Mouse (Mus musculus) forebrain, embryonic 12.5 days (tissue): ENCODE results near the gene Lamtor5. TPM values are rescaled to one million over a fixed set of nuclear protein-coding genes. Genes with fewer than 3 reads are reported as not detected.

Source experiments
- ATAC-seq: fragments of 200-750 bp; cut with Nextera tagmentation; 2 replicates; pipeline ENCODE4 v1.8.0; 2017; ENCODE audit warnings: moderate TSS enrichment; ENCODE audit not compliant: low FRiP score
- H3K27ac ChIP-seq: fragments of 300-500 bp; sonication (generic); 2 replicates; pipeline ENCODE4 v1.5.1; 2016; ENCODE audit warnings: mild to moderate bottlenecking
- H3K27me3 ChIP-seq: fragments of 300-500 bp; sonication (generic); 2 replicates; pipeline ENCODE4 v1.6.1; 2016; ENCODE audit warnings: mild to moderate bottlenecking
- H3K36me3 ChIP-seq: fragments of 300-500 bp; sonication (generic); replicated peaks from 2 replicates; pipeline ENCODE4 v1.6.1; 2016; ENCODE audit warnings: mild to moderate bottlenecking
- H3K4me1 ChIP-seq: fragments of 300-500 bp; sonication (generic); 2 replicates; pipeline ENCODE4 v1.6.1; 2016
- H3K4me2 ChIP-seq: fragments of 300-500 bp; sonication (generic); 2 replicates; pipeline ENCODE4 v1.6.1; 2016; ENCODE audit warnings: mild to moderate bottlenecking, moderate library complexity
- H3K4me3 ChIP-seq: fragments of 300-500 bp; sonication (generic); replicated peaks from 2 replicates; pipeline ENCODE4 v1.5.1; 2016; ENCODE audit warnings: mild to moderate bottlenecking
- H3K9ac ChIP-seq: fragments of 300-500 bp; sonication (generic); 2 replicates; pipeline ENCODE4 v1.6.1; 2016; ENCODE audit warnings: mild to moderate bottlenecking
- H3K9me3 ChIP-seq: fragments of 300-500 bp; sonication (generic); 2 replicates; pipeline ENCODE4 v1.6.1; 2016
- WGBS: fragments of 180-500 bp; shearing (Covaris S2); methylation state at CpG from one replicate; pipeline ENCODE4 v1.1.7; 2016; 5-methylcytosine and 5-hydroxymethylcytosine counted together
- polyA plus RNA-seq: library from polyadenylated mRNA; unstranded; fragments of >200 nt; fragmentation: Nextera tagmentation; extraction: Ambion mirVana; gene quantifications from 2 replicates; pipeline ENCODE4 v1.2.1, GENCODE M21; 2016

Lamtor5 gene
- 165 and 175 TPM in 2 replicates for polyA plus RNA-seq

- peak; percentile 93 for ATAC-seq
- no peak within 1 kb of the TSS for H3K27ac ChIP-seq
- WGBS, result 4% methylated on average over 43 of the region's 43 CpGs
Observed at GRCm38 (mm10) chr3:107278479-107279269, at the start of gene Lamtor5. Lamtor5 (plus strand) TSS chr3:107278858.

GRCm38 (mm10) chr3:107229221-107229620 is 49.4 kb upstream of the Lamtor5 start:
- H3K27ac ChIP-seq, result no peak overlapping the region
- 0 out of 2 replicates have a peak, but pooled peaks cover 5% of the 10 kb centered on the region for H3K4me1 ChIP-seq
- H3K36me3 ChIP-seq, result no peaks in the 10 kb centered on the region
- no peaks in the 10 kb centered on the region for H3K9me3 ChIP-seq
- H3K4me3 ChIP-seq, result no peak overlapping the region
- ATAC-seq, result no peak
- 74% methylated on average over 5 of the region's 5 CpGs for WGBS
- peaks cover 7% of the 10 kb centered on the region; the same call in 1 of the 2 replicates for H3K27me3 ChIP-seq
- H3K9ac ChIP-seq, result no peak overlapping the region
- no peak overlapping the region for H3K4me2 ChIP-seq

More at GRCm38 (mm10) chr3:107278479-107279269, at the start of gene Lamtor5:
- Histone ChIP-seq H3K36me3 (peaks cover 10% of the 10 kb centered on the region), H3K4me3 (peak within 1 kb of the TSS; percentile 87), H3K4me2 (peak within 1 kb of the TSS; percentile 69), H3K4me1 (peaks cover 16% of the 10 kb centered on the region), H3K9ac (peak within 1 kb of the TSS; percentile 70), H3K27me3 (no peaks in the 10 kb centered on the region; the same call in 1 of the 2 replicates), H3K9me3 (no peaks in the 10 kb centered on the region)

- H3K27ac ChIP-seq, result no peak overlapping the region
- H3K36me3 ChIP-seq, result no peaks in the 10 kb centered on the region
- no peak overlapping the region for H3K4me3 ChIP-seq
- no peak for ATAC-seq
- H3K9ac ChIP-seq, result no peak overlapping the region
- H3K9me3 ChIP-seq, result no peaks in the 10 kb centered on the region
- no peak overlapping the region for H3K4me2 ChIP-seq
- peaks cover 7% of the 10 kb centered on the region; the same call in 1 of the 2 replicates for H3K27me3 ChIP-seq
- 82% methylated on average over 5 of the region's 5 CpGs for WGBS
- H3K4me1 ChIP-seq, result 0 out of 2 replicates have a peak, but pooled peaks cover 5% of the 10 kb centered on the region
Observed at GRCm38 (mm10) chr3:107229822-107230221, 48.8 kb upstream of the Lamtor5 start.

GRCm38 (mm10) chr3:107230527-107230926 is 48.1 kb upstream of the Lamtor5 start, which contains the start of gene A630076J17Rik:
A630076J17Rik (plus strand) TSS chr3:107230614.
- H3K4me2 ChIP-seq, result no peak within 1 kb of the TSS
- no peak for ATAC-seq
- WGBS, result 59% methylated on average over 1 of the region's 1 CpGs

GRCm38 (mm10) chr3:107231202-107231601 is 47.5 kb upstream of the Lamtor5 start:
- WGBS, result 73% methylated on average over 4 of the region's 4 CpGs
- no peak overlapping the region for H3K4me2 ChIP-seq

More at GRCm38 (mm10) chr3:107230527-107230926, 48.1 kb upstream of the Lamtor5 start, which contains the start of gene A630076J17Rik:
- Histone ChIP-seq H3K27me3 (peaks cover 7% of the 10 kb centered on the region; the same call in 1 of the 2 replicates), H3K4me3 (no peak within 1 kb of the TSS), H3K27ac (no peak within 1 kb of the TSS), H3K36me3 (no peaks in the 10 kb centered on the region), H3K4me1 (0 out of 2 replicates have a peak, but pooled peaks cover 5% of the 10 kb centered on the region), H3K9ac (no peak within 1 kb of the TSS), H3K9me3 (no peaks in the 10 kb centered on the region)

GRCm38 (mm10) chr3:107233351-107233813 is 45.3 kb upstream of the Lamtor5 start:
- Histone ChIP-seq H3K4me3 (no peak overlapping the region), H3K27ac (no peak overlapping the region), H3K4me2 (no peak overlapping the region), H3K27me3 (peaks cover 7% of the 10 kb centered on the region; the same call in 1 of the 2 replicates), H3K4me1 (0 out of 2 replicates have a peak, but pooled peaks cover 5% of the 10 kb centered on the region), H3K36me3 (no peaks in the 10 kb centered on the region), H3K9me3 (no peaks in the 10 kb centered on the region), H3K9ac (no peak overlapping the region)
- peak; percentile 60; the same call in 1 of the 2 replicates for ATAC-seq
- WGBS, result 9% methylated on average over 11 of the region's 11 CpGs

More at GRCm38 (mm10) chr3:107231202-107231601, 47.5 kb upstream of the Lamtor5 start:
- 0 out of 2 replicates have a peak, but pooled peaks cover 5% of the 10 kb centered on the region for H3K4me1 ChIP-seq
- no peaks in the 10 kb centered on the region for H3K9me3 ChIP-seq
- no peak overlapping the region for H3K4me3 ChIP-seq
- no peak overlapping the region for H3K27ac ChIP-seq
- ATAC-seq, result no peak
- no peak overlapping the region for H3K9ac ChIP-seq
- peaks cover 7% of the 10 kb centered on the region; the same call in 1 of the 2 replicates for H3K27me3 ChIP-seq
- no peaks in the 10 kb centered on the region for H3K36me3 ChIP-seq

- H3K4me3 ChIP-seq, result no peak overlapping the region
- peak; percentile 48; the same call in 1 of the 2 replicates for ATAC-seq
- no peak overlapping the region for H3K4me2 ChIP-seq
- no peaks in the 10 kb centered on the region for H3K9me3 ChIP-seq
- peaks cover 7% of the 10 kb centered on the region; the same call in 1 of the 2 replicates for H3K27me3 ChIP-seq
- 25% methylated on average over 2 of the region's 2 CpGs for WGBS
- H3K9ac ChIP-seq, result no peak overlapping the region
- H3K27ac ChIP-seq, result no peak overlapping the region
- no peaks in the 10 kb centered on the region for H3K36me3 ChIP-seq
- 0 out of 2 replicates have a peak, but pooled peaks cover 5% of the 10 kb centered on the region for H3K4me1 ChIP-seq
Observed at GRCm38 (mm10) chr3:107233945-107234344, 44.7 kb upstream of the Lamtor5 start.

GRCm38 (mm10) chr3:107238051-107238450 is 40.6 kb upstream of the Lamtor5 start:
- Histone ChIP-seq H3K27ac (no peak overlapping the region), H3K4me2 (no peak overlapping the region), H3K4me1 (peaks cover 14% of the 10 kb centered on the region; the same call in 1 of the 2 replicates), H3K36me3 (no peaks in the 10 kb centered on the region), H3K9me3 (no peaks in the 10 kb centered on the region), H3K9ac (no peak overlapping the region), H3K27me3 (no peaks in the 10 kb centered on the region; the same call in 1 of the 2 replicates), H3K4me3 (no peak overlapping the region)
- ATAC-seq, result no peak
- 74% methylated on average over 2 of the region's 2 CpGs for WGBS

- peaks cover 10% of the 10 kb centered on the region; the same call in 1 of the 2 replicates for H3K4me1 ChIP-seq
- no peaks in the 10 kb centered on the region for H3K9me3 ChIP-seq
- H3K4me2 ChIP-seq, result no peak overlapping the region
- H3K36me3 ChIP-seq, result no peaks in the 10 kb centered on the region
- 94% methylated on average over 8 of the region's 8 CpGs for WGBS
- H3K27me3 ChIP-seq, result no peaks in the 10 kb centered on the region; the same call in 1 of the 2 replicates
- no peak overlapping the region for H3K9ac ChIP-seq
- no peak for ATAC-seq
- H3K27ac ChIP-seq, result no peak overlapping the region
- H3K4me3 ChIP-seq, result no peak overlapping the region
Observed at GRCm38 (mm10) chr3:107238471-107238980, 40.1 kb upstream of the Lamtor5 start.

GRCm38 (mm10) chr3:107239607-107240006 is 39.1 kb upstream of the Lamtor5 start, which contains the start of gene Prok1:
Prok1 (minus strand) TSS chr3:107239707.
- no peaks in the 10 kb centered on the region for H3K9me3 ChIP-seq
- no peak within 1 kb of the TSS for H3K4me3 ChIP-seq
- H3K4me1 ChIP-seq, result peaks cover 10% of the 10 kb centered on the region; the same call in 1 of the 2 replicates
- H3K27me3 ChIP-seq, result peaks cover 8% of the 10 kb centered on the region
- no peak within 1 kb of the TSS for H3K4me2 ChIP-seq
- no peak within 1 kb of the TSS for H3K9ac ChIP-seq
- ATAC-seq, result no peak
- no peaks in the 10 kb centered on the region for H3K36me3 ChIP-seq
- no peak within 1 kb of the TSS for H3K27ac ChIP-seq
- 90% methylated on average over 9 of the region's 9 CpGs for WGBS

- no peaks in the 10 kb centered on the region for H3K36me3 ChIP-seq
- no peak overlapping the region for H3K27ac ChIP-seq
- H3K9ac ChIP-seq, result no peak overlapping the region
- no peak overlapping the region for H3K4me3 ChIP-seq
- WGBS, result 25% methylated on average over 14 of the region's 14 CpGs
- peaks cover 12% of the 10 kb centered on the region for H3K27me3 ChIP-seq
- H3K4me2 ChIP-seq, result peak overlapping the region; percentile 6; the same call in 1 of the 2 replicates
- ATAC-seq, result peak; percentile 78; the same call in 1 of the 2 replicates
- H3K4me1 ChIP-seq, result peaks cover 10% of the 10 kb centered on the region; the same call in 1 of the 2 replicates
- H3K9me3 ChIP-seq, result no peaks in the 10 kb centered on the region
Observed at GRCm38 (mm10) chr3:107241389-107242094, 37.1 kb upstream of the Lamtor5 start.
